Mouse (Mus musculus) kidney, adult 2 months (tissue): ENCODE data around the gene Tlk2.

Source experiments
- CTCF ChIP-seq: fragments of 200-500 bp; conservative IDR thresholded peaks from 2 replicates; pipeline ENCODE4 v1.5.1; 2011; ENCODE audit warnings: low read depth, mild to moderate bottlenecking, control low read depth, low read length, moderate library complexity, mixed read lengths; ENCODE audit not compliant: insufficient read depth, insufficient read length
- POLR2A ChIP-seq: fragments of 200-500 bp; IDR thresholded peaks from one replicate; pipeline ENCODE4 v1.6.1; 2011; ENCODE audit warnings: low read depth, low read length, control low read depth

GRCm38 (mm10) chr11:105293901-105294494 is 115.4 kb downstream of the Tlk2 start:
- no peak for TF ChIP-seq CTCF
- no peak for TF ChIP-seq POLR2A
